Mouse (Mus musculus) myocyte (in vitro differentiated cells): Measurements from ENCODE around the gene Rps5. TPM values are rescaled to one million over a fixed set of nuclear protein-coding genes. Genes with fewer than 3 reads are reported as not detected.

Experiments used
- H3K27me3 ChIP-seq: one replicate; pipeline ENCODE4 v1.6.1; 2011; ENCODE audit not compliant: control insufficient read depth, insufficient read depth, insufficient read length
- H3K36me3 ChIP-seq: one replicate; pipeline ENCODE4 v1.6.1; 2011; ENCODE audit not compliant: control insufficient read depth, insufficient read depth
- H3K4me2 ChIP-seq: one replicate; pipeline ENCODE4 v1.6.1; 2011; ENCODE audit warnings: low read depth, control low read depth
- H3K4me3 ChIP-seq: one replicate; pipeline ENCODE4 v1.5.1; 2011; ENCODE audit warnings: mild to moderate bottlenecking, control low read depth, moderate library complexity
- H3K79me2 ChIP-seq: one replicate; pipeline ENCODE4 v1.6.1; 2011; ENCODE audit not compliant: control insufficient read depth, insufficient read depth
- H3ac ChIP-seq: one replicate; pipeline ENCODE4 v1.6.1; 2011; ENCODE audit not compliant: control insufficient read depth, insufficient read length
- CEBPB ChIP-seq: IDR thresholded peaks from 2 replicates; pipeline ENCODE4 v1.6.1; 2011; ENCODE audit warnings: mild to moderate bottlenecking, moderate library complexity; ENCODE audit not compliant: poor library complexity, insufficient read depth, severe bottlenecking
- E2F4 ChIP-seq: IDR thresholded peaks from one replicate; pipeline ENCODE4 v1.6.1; 2011; ENCODE audit warnings: mild to moderate bottlenecking, control low read depth, moderate library complexity; ENCODE audit not compliant: insufficient read depth
- MAX ChIP-seq: IDR thresholded peaks from one replicate; pipeline ENCODE4 v1.6.1; 2011; ENCODE audit warnings: low read depth, mild to moderate bottlenecking, control low read depth
- MYOD1 ChIP-seq, 3 experiments: IDR thresholded peaks; one replicate each; pipeline ENCODE4 v1.6.1; 2011; ENCODE audit warnings: control low read depth in 2 of 3, low read depth in 2 of 3, mild to moderate bottlenecking in 2 of 3, moderate library complexity in 1 of 3; ENCODE audit not compliant: insufficient read length in 2 of 3, control insufficient read depth in 1 of 3
- MYOG ChIP-seq, 3 experiments: IDR thresholded peaks; one replicate each; pipeline ENCODE4 v1.6.1; 2011; ENCODE audit warnings: control low read depth in 2 of 3, low read depth in 2 of 3, mild to moderate bottlenecking in 2 of 3; ENCODE audit not compliant: insufficient read length in 2 of 3, control insufficient read depth in 1 of 3, insufficient read depth in 1 of 3
- POLR2A ChIP-seq: IDR thresholded peaks from one replicate; pipeline ENCODE4 v1.6.1; 2011; ENCODE audit warnings: low read depth, mild to moderate bottlenecking, control low read depth, moderate library complexity; ENCODE audit not compliant: insufficient read length
- POLR2AphosphoS2 ChIP-seq: IDR thresholded peaks from one replicate; pipeline ENCODE4 v1.6.1; 2011; ENCODE audit warnings: low read depth, control low read depth; ENCODE audit not compliant: insufficient read length
- REST ChIP-seq: IDR thresholded peaks from one replicate; pipeline ENCODE4 v1.6.1; 2011; ENCODE audit warnings: mild to moderate bottlenecking, control low read depth, moderate library complexity; ENCODE audit not compliant: insufficient read depth, insufficient read length
- SRF ChIP-seq: IDR thresholded peaks from one replicate; pipeline ENCODE4 v1.6.1; 2011; ENCODE audit warnings: low read depth; ENCODE audit not compliant: control insufficient read depth, insufficient read length
- TCF12 ChIP-seq: IDR thresholded peaks from one replicate; pipeline ENCODE4 v1.6.1; 2011; ENCODE audit warnings: mild to moderate bottlenecking, control low read depth; ENCODE audit not compliant: poor library complexity, insufficient read depth, severe bottlenecking
- TCF3 ChIP-seq: IDR thresholded peaks from one replicate; pipeline ENCODE4 v1.6.1; 2011; ENCODE audit warnings: low read depth, control low read depth; ENCODE audit not compliant: insufficient read length
- USF1 ChIP-seq: IDR thresholded peaks from one replicate; pipeline ENCODE4 v1.6.1; 2011; ENCODE audit warnings: low read depth, mild to moderate bottlenecking, control low read depth, moderate library complexity
- polyA plus RNA-seq: library from polyadenylated mRNA; unstranded; fragments of >200 nt; fragmentation: generic; extraction: Trizol; gene quantifications from one replicate; pipeline ENCODE4 v1.2.1, GENCODE M21; 2012; ENCODE audit warnings: missing spikeins

Gene Rps5
- polyA plus RNA-seq, 1 experiment = 2,432 TPM

- H3K36me3 ChIP-seq = peaks cover 15% of the 10 kb centered on the region
- TF ChIP-seq MAX (no peak), TCF3 (no peak), POLR2AphosphoS2 (no peak), REST (no peak), TCF12 (no peak), USF1 (no peak), CEBPB (no peak), E2F4 (no peak), SRF (no peak), MYOG (IDR thresholded peaks at IDR 0.05; ENCODE audit: control insufficient read depth in 1 of 3, insufficient read depth in 1 of 3, insufficient read length in 2 of 3, low read depth in 2 of 3) (no peak), POLR2A (no peak), MYOD1 (IDR thresholded peaks at IDR 0.05; ENCODE audit: control insufficient read depth in 1 of 3, insufficient read length in 2 of 3, low read depth in 2 of 3) (no peak)
Observed at GRCm38 (mm10) chr7:12886563-12887266, 35.4 kb upstream of the Rps5 start.

GRCm38 (mm10) chr7:12887585-12887984 lies 34.5 kb upstream of the Rps5 start:
- H3K27me3 ChIP-seq = no peaks in the 10 kb centered on the region
- H3K4me2 ChIP-seq = no peak overlapping the region
- H3ac ChIP-seq = no peak overlapping the region
- H3K4me3 ChIP-seq = no peak overlapping the region
- H3K79me2 ChIP-seq = no peaks in the 10 kb centered on the region
- TF ChIP-seq MYOG (IDR thresholded peaks at IDR 0.05; ENCODE audit: control insufficient read depth in 1 of 3, insufficient read depth in 1 of 3, insufficient read length in 2 of 3, low read depth in 2 of 3) = no peak
- TF ChIP-seq TCF12 = no peak
- TF ChIP-seq MYOD1 (IDR thresholded peaks at IDR 0.05; ENCODE audit: control insufficient read depth in 1 of 3, insufficient read length in 2 of 3, low read depth in 2 of 3) = no peak
- no peak for TF ChIP-seq POLR2A
- no peak for TF ChIP-seq USF1
- no peak for TF ChIP-seq REST
- TF ChIP-seq POLR2AphosphoS2 = no peak
- TF ChIP-seq MAX = no peak
- no peak for TF ChIP-seq E2F4
- no peak for TF ChIP-seq TCF3
- no peak for TF ChIP-seq CEBPB
- no peak for TF ChIP-seq SRF
- peaks cover 15% of the 10 kb centered on the region for H3K36me3 ChIP-seq

More at GRCm38 (mm10) chr7:12886563-12887266, 35.4 kb upstream of the Rps5 start:
- Histone ChIP-seq H3K79me2 (no peaks in the 10 kb centered on the region), H3K27me3 (no peaks in the 10 kb centered on the region), H3K4me3 (no peak overlapping the region), H3ac (no peak overlapping the region), H3K4me2 (no peak overlapping the region)

DNA sequence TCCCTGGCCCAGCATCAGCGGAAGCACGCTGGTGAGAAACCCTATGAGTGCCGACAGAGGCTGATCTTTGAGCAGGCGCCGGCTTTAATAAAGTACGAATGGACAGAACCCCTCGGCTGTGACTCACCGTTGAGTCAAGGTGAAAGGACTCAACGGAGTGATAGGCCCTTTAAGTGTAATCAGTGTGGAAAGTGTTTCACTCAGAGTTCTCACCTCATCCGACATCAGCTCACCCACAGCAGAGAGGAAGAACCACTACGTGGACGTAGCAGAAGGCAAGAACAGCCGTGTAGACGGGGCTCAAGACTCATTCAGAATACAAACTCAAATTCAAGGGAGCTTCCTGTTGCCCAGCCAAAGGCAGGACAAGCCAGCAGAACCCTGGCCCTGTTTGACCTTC lies 31.2 kb upstream of the Rps5 start:
- Histone ChIP-seq H3K27me3 (no peaks in the 10 kb centered on the region), H3K36me3 (peaks cover 6% of the 10 kb centered on the region), H3K4me3 (no peak overlapping the region), H3K79me2 (no peaks in the 10 kb centered on the region), H3ac (no peak overlapping the region), H3K4me2 (no peak overlapping the region)
- TF ChIP-seq USF1 = no peak
- no peak for TF ChIP-seq TCF12
- TF ChIP-seq MYOG (IDR thresholded peaks at IDR 0.05; ENCODE audit: control insufficient read depth in 1 of 3, insufficient read depth in 1 of 3, insufficient read length in 2 of 3, low read depth in 2 of 3) = no peak
- no peak for TF ChIP-seq E2F4
- no peak for TF ChIP-seq SRF
- no peak for TF ChIP-seq MAX
- no peak for TF ChIP-seq POLR2AphosphoS2
- no peak for TF ChIP-seq REST
- TF ChIP-seq MYOD1 (IDR thresholded peaks at IDR 0.05; ENCODE audit: control insufficient read depth in 1 of 3, insufficient read length in 2 of 3, low read depth in 2 of 3) = no peak
- no peak for TF ChIP-seq POLR2A
- no peak for TF ChIP-seq CEBPB
- no peak for TF ChIP-seq TCF3

DNA sequence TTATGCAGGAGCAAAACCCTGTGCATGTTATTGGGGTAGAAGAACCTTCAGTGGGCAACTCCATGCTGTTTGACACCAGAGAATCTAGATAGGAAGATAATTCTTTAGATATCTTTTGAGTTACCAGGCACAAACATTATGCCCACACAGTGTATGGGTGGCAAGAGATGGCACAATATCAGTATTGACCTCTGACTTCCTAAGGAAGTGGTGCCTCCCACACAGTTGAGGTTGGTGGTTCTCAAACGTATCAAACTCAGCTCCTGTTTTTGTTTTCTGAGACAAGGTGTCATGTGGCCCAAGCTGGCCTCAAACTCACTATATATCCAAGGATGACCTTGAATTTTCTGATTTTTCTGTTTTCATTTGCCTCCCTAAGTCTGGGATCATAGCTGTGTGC lies 30.8 kb upstream of the Rps5 start:
- Histone ChIP-seq H3K36me3 (peaks cover 6% of the 10 kb centered on the region), H3K27me3 (no peaks in the 10 kb centered on the region), H3K79me2 (no peaks in the 10 kb centered on the region), H3K4me3 (no peak overlapping the region), H3ac (no peak overlapping the region), H3K4me2 (no peak overlapping the region)
- TF ChIP-seq TCF12 = no peak
- no peak for TF ChIP-seq POLR2AphosphoS2
- TF ChIP-seq SRF = no peak
- no peak for TF ChIP-seq MYOG (IDR thresholded peaks at IDR 0.05; ENCODE audit: control insufficient read depth in 1 of 3, insufficient read depth in 1 of 3, insufficient read length in 2 of 3, low read depth in 2 of 3)
- TF ChIP-seq USF1 = no peak
- TF ChIP-seq MYOD1 (IDR thresholded peaks at IDR 0.05; ENCODE audit: control insufficient read depth in 1 of 3, insufficient read length in 2 of 3, low read depth in 2 of 3) = no peak
- no peak for TF ChIP-seq CEBPB
- no peak for TF ChIP-seq REST
- no peak for TF ChIP-seq E2F4
- TF ChIP-seq MAX = no peak
- no peak for TF ChIP-seq POLR2A
